Mouse (Mus musculus): ENCODE measurements around the gene Gal3st1.

Gene Gal3st1

GRCm38 (mm10) chr11:4035116-4035892 lies 51.9 kb downstream of the Gal3st1 start:
- peak; percentile 41 for DNase-seq

- no peak for DNase-seq
Measured at GRCm38 (mm10) chr11:4035916-4036315, 52.5 kb downstream of the Gal3st1 start.

- DNase-seq, result no peak
Measured at GRCm38 (mm10) chr11:4036365-4037084, 53.1 kb downstream of the Gal3st1 start.

GRCm38 (mm10) chr11:4039951-4040350 lies 56.5 kb downstream of the Gal3st1 start:
- DNase-seq, result no peak

GRCm38 (mm10) chr11:4041123-4041625 lies 57.7 kb downstream of the Gal3st1 start:
- no peak for DNase-seq

- DNase-seq, result no peak
Measured at GRCm38 (mm10) chr11:4043081-4043480, 59.6 kb downstream of the Gal3st1 start.

GRCm38 (mm10) chr11:4046526-4046925 lies 63.1 kb downstream of the Gal3st1 start:
- no peak for DNase-seq

GRCm38 (mm10) chr11:4047766-4048165 lies 64.3 kb downstream of the Gal3st1 start:
- DNase-seq, result no peak

- no peak for DNase-seq
Measured at GRCm38 (mm10) chr11:4048438-4048837, 65.0 kb downstream of the Gal3st1 start.

Measured in kidney, adult 18-20 months (tissue).